Mouse (Mus musculus): ENCODE results near the gene Cdc37. TPM values are rescaled to one million over a fixed set of nuclear protein-coding genes. Genes with fewer than 3 reads are reported as not detected.

Gene Cdc37
- polyA plus RNA-seq, 1 experiment from 2014 or later, result 228 TPM

- Histone ChIP-seq H3K36me3 (peaks cover 20% of the 10 kb centered on the region), H3K4me2 (peak within 1 kb of the TSS; percentile 76), H3K9me3 (no peaks in the 10 kb centered on the region), H3K9ac (peak within 1 kb of the TSS; percentile 79), H3K27ac (replicated peaks) (peak within 1 kb of the TSS; percentile 67), H3K4me3 (peak within 1 kb of the TSS; percentile 66), H3K27me3 (no peaks in the 10 kb centered on the region), H3K4me1 (replicated peaks) (peaks cover 7% of the 10 kb centered on the region)
- WGBS, result 7% methylated on average over 37 of the region's 37 CpGs
- peak; percentile 98 for ATAC-seq (ENCODE audit: low read depth)
Measured at GRCm38 (mm10) chr9:21131059-21131956, 18.5 kb downstream of the Cdc37 start, which contains the start of gene Tyk2. TSS of gene Tyk2 (minus strand) at chr9:21131243.

GRCm38 (mm10) chr9:21126259-21126627 lies 23.5 kb downstream of the Cdc37 start:
- H3K27ac ChIP-seq (replicated peaks), result no peak overlapping the region
- peaks cover 69% of the 10 kb centered on the region for H3K36me3 ChIP-seq
- no peak for ATAC-seq (ENCODE audit: low read depth)
- H3K9me3 ChIP-seq, result no peaks in the 10 kb centered on the region
- no peak overlapping the region for H3K9ac ChIP-seq
- WGBS, result 93% methylated on average over 2 of the region's 2 CpGs
- no peak overlapping the region for H3K4me3 ChIP-seq
- peaks cover 7% of the 10 kb centered on the region for H3K4me1 ChIP-seq (replicated peaks)
- H3K27me3 ChIP-seq, result no peaks in the 10 kb centered on the region
- H3K4me2 ChIP-seq, result no peak overlapping the region

DNA sequence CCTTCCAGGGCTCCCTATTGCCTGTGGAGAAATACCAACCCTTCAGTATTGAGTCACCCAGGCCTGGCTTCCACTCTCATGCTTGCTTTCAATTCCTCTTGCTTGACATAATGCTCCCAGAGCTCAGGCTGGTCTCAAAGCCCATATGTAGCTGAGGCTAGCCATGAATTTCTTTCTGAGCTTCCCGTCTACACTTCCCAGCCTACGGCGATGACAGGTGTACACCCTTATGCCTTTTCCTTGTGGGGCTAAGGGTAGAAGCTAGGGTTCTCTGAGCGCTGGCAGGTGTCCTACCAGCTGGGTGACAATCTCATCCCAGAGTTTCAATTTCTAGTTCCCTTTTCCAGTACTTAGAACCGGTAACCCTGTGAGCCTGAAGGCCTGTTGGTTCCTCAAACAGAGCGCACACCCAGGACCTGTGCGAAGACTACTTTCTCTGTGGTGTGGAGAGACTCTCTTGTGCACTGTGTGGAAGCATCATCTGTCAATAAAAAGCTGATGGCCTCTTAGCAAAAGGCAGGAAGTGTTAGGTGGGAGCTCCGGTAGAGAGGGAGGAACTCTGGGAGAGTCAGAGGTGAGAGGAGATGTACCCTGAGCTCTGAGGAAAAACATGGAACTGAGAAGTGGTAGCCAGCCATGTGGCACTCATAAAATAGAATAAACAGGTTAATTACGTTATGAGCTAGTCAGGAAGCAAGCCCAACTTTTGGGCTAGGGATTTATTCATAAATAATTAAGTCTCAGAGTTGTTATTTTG lies 24.1 kb downstream of the Cdc37 start:
- Histone ChIP-seq H3K36me3 (peaks cover 75% of the 10 kb centered on the region), H3K9ac (no peak overlapping the region), H3K4me2 (no peak overlapping the region), H3K27me3 (no peaks in the 10 kb centered on the region), H3K9me3 (no peaks in the 10 kb centered on the region), H3K27ac (replicated peaks) (no peak overlapping the region), H3K4me1 (replicated peaks) (peaks cover 6% of the 10 kb centered on the region), H3K4me3 (no peak overlapping the region)
- no peak for ATAC-seq (ENCODE audit: low read depth)
- 88% methylated on average over 9 of the region's 9 CpGs for WGBS

- H3K36me3 ChIP-seq, result peaks cover 83% of the 10 kb centered on the region
Measured at GRCm38 (mm10) chr9:21124837-21125236, 24.9 kb downstream of the Cdc37 start.

GRCm38 (mm10) chr9:21121483-21121882 lies 28.3 kb downstream of the Cdc37 start:
- H3K9me3 ChIP-seq, result no peaks in the 10 kb centered on the region
- H3K27ac ChIP-seq (replicated peaks), result no peak overlapping the region
- H3K4me2 ChIP-seq, result no peak overlapping the region
- no peak overlapping the region for H3K4me3 ChIP-seq
- 82% methylated on average over 16 of the region's 16 CpGs for WGBS
- no peak for ATAC-seq (ENCODE audit: low read depth)
- no peak overlapping the region for H3K9ac ChIP-seq
- H3K36me3 ChIP-seq, result peaks cover 67% of the 10 kb centered on the region
- no peaks in the 10 kb centered on the region for H3K27me3 ChIP-seq
- H3K4me1 ChIP-seq (replicated peaks), result no peaks in the 10 kb centered on the region

More at GRCm38 (mm10) chr9:21124837-21125236, 24.9 kb downstream of the Cdc37 start:
- no peak overlapping the region for H3K4me2 ChIP-seq
- H3K9me3 ChIP-seq, result no peaks in the 10 kb centered on the region
- H3K27ac ChIP-seq (replicated peaks), result no peak overlapping the region
- 87% methylated on average over 5 of the region's 5 CpGs for WGBS
- no peak overlapping the region for H3K4me3 ChIP-seq
- no peak overlapping the region for H3K9ac ChIP-seq
- H3K4me1 ChIP-seq (replicated peaks), result no peaks in the 10 kb centered on the region
- H3K27me3 ChIP-seq, result no peaks in the 10 kb centered on the region
- ATAC-seq (ENCODE audit: low read depth), result no peak

DNA sequence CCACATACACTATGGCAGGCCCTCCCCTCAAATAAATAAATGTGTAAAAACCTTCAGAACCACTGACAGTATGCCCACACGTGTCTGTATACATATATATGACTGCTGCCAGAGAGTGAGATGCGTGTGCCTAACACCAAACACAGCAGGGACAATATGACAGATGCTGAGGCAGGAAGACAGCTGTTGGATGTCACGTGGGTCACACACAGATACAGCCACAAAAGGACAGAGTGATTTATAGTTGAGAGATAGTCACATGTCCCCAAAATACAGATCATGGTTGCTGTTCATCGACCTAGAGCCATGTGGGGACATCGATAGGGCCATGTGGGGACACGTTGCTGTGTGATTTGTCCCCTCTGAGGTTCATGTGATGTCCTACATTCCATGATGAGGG lies 32.7 kb downstream of the Cdc37 start:
- no peak for ATAC-seq (ENCODE audit: low read depth)
- 67% methylated on average over 6 of the region's 6 CpGs for WGBS
- H3K36me3 ChIP-seq, result peaks cover 30% of the 10 kb centered on the region
- no peaks in the 10 kb centered on the region for H3K9me3 ChIP-seq
- H3K4me1 ChIP-seq (replicated peaks), result no peaks in the 10 kb centered on the region
- H3K4me3 ChIP-seq, result no peak overlapping the region
- no peaks in the 10 kb centered on the region for H3K27me3 ChIP-seq
- no peak overlapping the region for H3K9ac ChIP-seq
- H3K27ac ChIP-seq (replicated peaks), result no peak overlapping the region
- H3K4me2 ChIP-seq, result no peak overlapping the region

DNA sequence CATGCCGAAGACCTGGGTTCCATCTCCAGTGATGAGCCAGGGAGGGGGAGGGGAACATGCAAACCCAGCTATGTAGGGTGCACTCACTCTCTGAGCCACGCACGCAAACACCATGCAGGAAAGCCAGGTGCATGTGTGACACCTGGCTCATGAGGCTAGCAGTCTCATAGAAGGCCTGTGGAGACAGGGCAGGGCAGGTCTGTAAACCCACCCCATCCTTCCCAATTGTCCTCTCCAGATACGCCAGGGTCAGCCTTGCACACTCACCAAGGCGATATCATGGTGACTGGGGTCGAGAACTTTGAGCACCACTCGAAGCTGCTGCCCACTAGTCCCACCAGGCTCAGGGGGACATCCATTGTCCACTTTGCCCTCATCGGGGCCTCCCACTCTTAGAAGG lies 34.7 kb downstream of the Cdc37 start:
- Histone ChIP-seq H3K4me1 (replicated peaks) (no peaks in the 10 kb centered on the region), H3K9ac (no peak overlapping the region), H3K36me3 (peaks cover 13% of the 10 kb centered on the region; the same call in 1 of the 2 replicates), H3K27me3 (no peaks in the 10 kb centered on the region), H3K9me3 (no peaks in the 10 kb centered on the region), H3K4me2 (no peak overlapping the region), H3K27ac (replicated peaks) (no peak overlapping the region), H3K4me3 (no peak overlapping the region)
- ATAC-seq (ENCODE audit: low read depth), result no peak
- WGBS, result 91% methylated on average over 8 of the region's 8 CpGs

DNA sequence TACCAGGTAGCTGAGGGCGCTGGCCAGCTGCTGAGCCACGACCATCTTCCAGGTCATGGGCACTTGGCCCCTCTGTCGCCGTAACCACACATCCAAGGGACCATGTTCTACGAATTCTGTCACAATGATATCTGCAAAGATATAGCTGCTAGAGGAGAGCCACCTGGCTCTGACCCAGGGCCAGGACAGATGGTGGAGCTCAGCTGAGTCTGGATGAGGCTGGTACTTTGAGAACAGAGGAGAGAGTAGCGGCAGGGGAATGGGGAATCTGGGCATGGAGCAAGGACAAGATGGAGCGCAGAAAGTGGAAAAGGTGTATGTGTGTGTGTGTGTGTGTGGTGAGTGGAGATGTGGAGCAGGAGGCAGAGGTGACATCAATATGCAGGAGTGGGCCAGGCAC lies 35.6 kb downstream of the Cdc37 start:
- no peaks in the 10 kb centered on the region for H3K27me3 ChIP-seq
- no peak overlapping the region for H3K9ac ChIP-seq
- H3K36me3 ChIP-seq, result peaks cover 15% of the 10 kb centered on the region
- H3K4me1 ChIP-seq (replicated peaks), result no peaks in the 10 kb centered on the region
- no peak for ATAC-seq (ENCODE audit: low read depth)
- 89% methylated on average over 7 of the region's 7 CpGs for WGBS
- no peak overlapping the region for H3K4me2 ChIP-seq
- no peak overlapping the region for H3K27ac ChIP-seq (replicated peaks)
- no peak overlapping the region for H3K4me3 ChIP-seq
- H3K9me3 ChIP-seq, result no peaks in the 10 kb centered on the region

DNA sequence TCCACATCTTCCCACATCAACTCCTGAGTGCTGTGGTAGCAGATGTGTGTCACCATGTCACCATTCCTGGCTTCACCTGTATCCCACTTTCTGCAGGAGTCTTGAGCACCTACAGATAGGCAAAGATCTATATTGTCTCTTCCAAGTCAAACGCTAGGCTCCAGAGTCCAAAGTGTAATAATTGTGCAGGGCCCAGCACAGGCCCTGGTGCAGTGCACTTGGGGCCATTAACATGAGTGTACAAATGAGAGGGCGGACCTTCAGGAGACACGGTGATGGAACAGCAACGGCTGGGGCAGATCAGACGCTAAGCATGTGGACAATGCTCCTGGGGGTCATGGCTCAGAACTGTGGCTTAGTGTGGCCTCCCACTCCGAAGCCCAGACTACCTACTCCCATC lies 36.0 kb downstream of the Cdc37 start:
- H3K9me3 ChIP-seq, result no peaks in the 10 kb centered on the region

DNA sequence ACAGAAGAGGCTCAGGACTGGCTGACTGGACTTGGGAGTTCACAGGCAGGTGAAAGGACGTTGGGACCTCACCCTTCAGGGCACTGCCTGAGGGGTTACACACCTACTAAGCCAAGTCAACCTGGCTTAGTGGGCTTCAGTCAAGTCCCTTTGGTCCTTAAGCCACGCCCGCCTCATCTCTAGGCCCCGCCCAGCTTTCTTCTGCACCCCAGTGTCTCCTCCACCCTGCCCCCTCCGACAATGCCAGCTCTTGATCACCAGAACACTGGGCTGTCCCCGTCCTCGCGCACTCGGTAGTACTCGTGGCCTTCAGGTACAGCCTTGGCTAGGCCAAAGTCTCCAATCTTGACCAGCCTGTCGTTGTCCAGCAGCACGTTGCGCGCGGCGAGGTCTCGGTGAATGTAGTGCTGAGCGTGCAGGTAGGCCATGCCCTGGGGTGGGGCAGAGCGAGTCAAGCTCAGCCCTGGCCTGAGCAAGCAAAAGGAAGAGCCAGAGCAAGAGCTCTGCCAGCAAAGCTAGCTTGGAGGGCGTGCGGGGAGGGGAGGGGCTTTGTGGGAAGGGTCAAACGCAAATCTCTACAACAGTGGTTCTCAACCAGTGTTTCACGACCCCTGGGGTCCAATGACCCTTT lies 42.1 kb downstream of the Cdc37 start:
- H3K4me1 ChIP-seq (replicated peaks), result no peaks in the 10 kb centered on the region
- no peak overlapping the region for H3K4me2 ChIP-seq
- no peaks in the 10 kb centered on the region for H3K27me3 ChIP-seq
- no peak overlapping the region for H3K4me3 ChIP-seq
- peaks cover 37% of the 10 kb centered on the region for H3K36me3 ChIP-seq
- WGBS, result 45% methylated on average over 23 of the region's 23 CpGs
- no peak overlapping the region for H3K27ac ChIP-seq (replicated peaks)
- no peak overlapping the region for H3K9ac ChIP-seq
- no peak for ATAC-seq (ENCODE audit: low read depth)
- no peaks in the 10 kb centered on the region for H3K9me3 ChIP-seq

More for the DNA sequence above, 36.0 kb downstream of the Cdc37 start:
- H3K27ac ChIP-seq (replicated peaks), result no peak overlapping the region
- no peak overlapping the region for H3K9ac ChIP-seq
- no peaks in the 10 kb centered on the region for H3K4me1 ChIP-seq (replicated peaks)
- no peak overlapping the region for H3K4me2 ChIP-seq
- ATAC-seq (ENCODE audit: low read depth), result no peak
- H3K4me3 ChIP-seq, result no peak overlapping the region
- H3K36me3 ChIP-seq, result peaks cover 19% of the 10 kb centered on the region
- WGBS, result 88% methylated on average over 6 of the region's 6 CpGs
- H3K27me3 ChIP-seq, result no peaks in the 10 kb centered on the region

DNA sequence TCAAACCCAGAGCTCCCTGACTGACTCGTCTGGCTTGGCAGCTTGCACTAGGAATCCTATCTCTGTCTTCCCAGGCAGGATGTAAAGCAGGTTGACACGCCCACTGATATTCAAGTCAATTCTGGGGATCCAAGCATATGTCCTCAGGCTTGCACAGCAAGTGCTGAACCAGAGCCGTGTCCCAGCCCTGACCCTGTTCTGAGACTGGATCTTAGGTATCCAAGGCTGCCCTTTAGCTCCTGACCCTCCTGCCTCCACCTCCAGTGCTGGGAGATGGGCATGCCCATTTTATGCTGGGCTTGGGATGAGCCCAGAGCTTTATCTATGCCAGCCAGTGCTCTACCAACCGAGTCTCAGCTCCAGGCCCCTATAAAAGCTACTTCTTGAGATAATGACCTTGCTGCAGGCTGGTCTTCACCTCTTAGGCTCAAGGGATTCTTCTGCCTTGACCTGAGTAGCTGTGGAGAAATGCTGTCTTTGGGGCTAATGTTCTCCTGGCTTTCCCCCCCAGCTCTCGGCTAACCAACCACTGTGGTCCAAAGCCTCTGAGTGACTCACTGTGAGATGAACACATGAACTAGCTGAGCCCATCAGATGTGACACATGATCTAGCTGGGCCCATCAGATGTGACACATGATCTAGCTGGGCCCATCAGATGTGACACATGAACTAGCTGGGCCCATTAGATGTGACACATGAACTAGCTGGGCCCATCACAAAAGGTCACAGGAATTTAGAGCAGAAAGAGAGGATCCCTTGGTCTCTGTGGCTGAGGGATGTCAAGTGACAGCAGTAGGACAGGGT lies 43.8 kb downstream of the Cdc37 start:
- Histone ChIP-seq H3K4me3 (no peak overlapping the region), H3K36me3 (peaks cover 37% of the 10 kb centered on the region), H3K4me1 (replicated peaks) (no peaks in the 10 kb centered on the region), H3K9ac (no peak overlapping the region), H3K9me3 (no peaks in the 10 kb centered on the region), H3K27me3 (no peaks in the 10 kb centered on the region), H3K27ac (replicated peaks) (no peak overlapping the region), H3K4me2 (no peak overlapping the region)
- WGBS, result 81% methylated on average over 5 of the region's 5 CpGs
- ATAC-seq (ENCODE audit: low read depth), result no peak
